Mouse (Mus musculus): ENCODE measurements around the gene Rc3h1. TPM values are rescaled to one million over a fixed set of nuclear protein-coding genes. Genes with fewer than 3 reads are reported as not detected.
"Not testable (repeated sequence)": the region's sequence is repeated elsewhere in the genome, so short reads cannot be mapped to it uniquely, and the experiment has no call there.

The Rc3h1 gene
- total RNA-seq, 2 experiments from 2014 or later = 34.1 to 35.0 TPM

DNA sequence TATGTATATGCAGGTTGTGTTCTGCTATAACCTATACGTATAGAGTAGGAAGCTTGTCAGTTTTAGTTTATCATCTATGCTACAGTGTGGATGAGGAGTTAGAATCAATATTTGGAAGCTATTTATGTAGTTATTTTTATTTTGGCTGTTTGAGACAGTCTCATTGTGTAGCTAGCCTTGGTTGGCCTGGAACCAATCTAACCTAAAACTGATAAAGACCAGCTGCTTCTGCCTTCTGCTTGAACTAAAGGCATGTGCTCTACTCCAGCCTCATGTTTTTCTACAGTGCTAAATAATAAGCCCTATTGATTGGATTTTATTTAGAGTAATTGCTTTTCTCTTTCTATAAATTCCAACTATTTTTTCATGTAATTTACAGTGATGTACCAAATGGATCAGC is 61.0 kb downstream of the Rc3h1 start:
- no peak for DNase-seq

- no peak for DNase-seq
These were observed 62.4 kb downstream of the Rc3h1 start for GRCm38 (mm10) chr1:160968643-160969042.

DNA sequence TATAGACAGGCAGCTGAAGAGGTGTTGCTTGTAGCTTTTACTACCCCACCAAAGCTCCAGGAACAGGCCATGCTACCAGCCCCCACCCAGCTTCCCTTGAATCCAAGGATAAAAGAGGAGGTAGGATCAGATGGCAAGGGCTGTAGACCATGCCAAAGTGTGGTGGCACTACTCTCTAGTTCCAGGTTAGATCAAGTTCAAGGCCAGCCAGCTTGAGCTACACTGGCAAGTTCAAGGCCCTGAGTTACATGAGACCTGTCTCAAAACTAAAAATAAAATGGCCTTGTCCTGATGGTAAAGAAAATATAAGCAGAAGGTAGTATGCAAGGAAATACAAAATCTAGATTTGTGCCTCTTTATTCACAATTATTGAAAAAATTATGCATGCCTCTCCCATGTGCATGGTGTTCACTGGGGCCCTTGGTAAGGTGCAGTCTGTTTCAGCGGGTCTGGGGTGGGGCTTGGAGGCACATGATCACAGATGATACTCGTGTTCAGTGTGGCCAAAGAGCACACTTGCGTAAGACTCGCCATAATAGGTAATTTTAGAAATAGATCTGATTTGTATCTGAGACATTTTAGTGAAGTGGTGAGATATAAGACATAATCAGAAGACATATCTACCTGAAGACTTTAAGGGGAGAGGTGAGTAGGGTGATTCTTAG is 72.0 kb downstream of the Rc3h1 start, which contains the start of gene Serpinc1:
Serpinc1 (plus strand) TSS at position 515 of the 665 bp plus-strand sequence.
- DNase-seq = no peak

DNA sequence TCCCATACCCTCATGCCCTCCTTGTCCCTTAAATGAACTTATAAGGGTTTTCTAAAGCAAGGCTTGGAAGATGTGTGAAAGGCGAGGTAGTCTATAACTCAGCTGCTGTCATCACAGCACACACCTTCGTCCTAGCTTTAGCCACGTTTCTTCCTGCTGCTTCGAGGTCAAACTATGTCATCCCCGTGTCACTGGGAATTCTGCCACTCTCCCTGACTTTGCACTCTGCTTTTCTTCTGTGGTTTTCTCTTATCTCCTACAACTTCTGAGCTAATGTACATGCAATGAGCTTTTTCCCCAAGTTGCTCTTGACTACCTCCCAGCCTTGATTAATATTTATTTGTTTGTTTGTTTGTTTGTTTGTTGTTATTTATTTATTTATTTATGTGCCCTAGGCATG is 73.8 kb downstream of the Rc3h1 start:
- DNase-seq = no peak

DNA sequence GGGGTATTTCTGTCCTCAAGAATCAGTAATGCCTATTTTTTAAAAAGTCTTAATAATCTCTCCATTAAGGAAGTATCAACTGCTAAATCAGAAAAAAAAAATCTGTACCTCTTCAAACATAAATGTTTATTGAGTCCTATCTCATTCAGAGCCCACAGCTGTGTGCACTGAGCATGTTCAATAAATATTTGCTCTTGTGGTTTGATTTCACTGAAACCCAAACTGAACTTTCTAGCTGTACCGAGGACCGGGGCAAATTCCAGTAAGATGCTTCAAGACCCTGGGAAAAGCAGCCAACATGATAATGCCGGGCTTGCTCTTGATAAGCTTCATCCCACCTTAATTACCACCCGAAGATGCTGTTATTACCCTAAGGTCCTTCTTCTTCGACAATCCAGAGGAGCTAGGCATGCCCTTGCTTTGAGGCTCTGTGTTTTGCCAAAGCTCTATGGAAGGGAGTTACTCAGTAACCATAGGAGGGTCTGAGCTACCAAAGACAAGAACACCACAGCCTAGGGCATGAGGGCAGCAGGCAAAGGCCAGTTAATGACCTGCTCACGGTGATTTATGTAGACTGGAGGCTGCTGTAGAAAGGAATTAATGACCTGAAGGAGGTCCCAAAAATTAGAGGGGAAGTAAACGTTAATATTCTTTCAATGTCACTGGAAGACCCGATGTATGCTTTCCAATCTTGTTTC is 74.5 kb downstream of the Rc3h1 start:
- DNase-seq = no peak

DNA sequence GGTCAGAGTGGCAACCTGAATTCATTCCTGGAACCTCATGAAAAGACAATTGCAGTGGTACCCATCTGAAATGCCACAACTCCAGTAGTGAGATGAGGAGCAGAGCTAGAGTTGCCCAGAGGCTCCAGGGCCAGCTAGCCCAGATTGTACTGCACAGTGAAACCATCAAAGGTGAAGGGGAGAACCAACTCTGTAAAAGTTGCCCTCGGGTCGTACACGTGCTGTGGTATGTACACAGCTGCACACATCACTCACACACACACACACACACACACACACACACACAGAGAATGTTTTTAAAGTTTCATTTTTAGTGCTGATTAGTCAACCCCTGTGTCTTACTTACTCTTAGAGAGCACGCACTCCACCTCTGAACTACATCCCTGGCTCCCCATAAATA is 75.1 kb downstream of the Rc3h1 start:
- no peak for DNase-seq

DNA sequence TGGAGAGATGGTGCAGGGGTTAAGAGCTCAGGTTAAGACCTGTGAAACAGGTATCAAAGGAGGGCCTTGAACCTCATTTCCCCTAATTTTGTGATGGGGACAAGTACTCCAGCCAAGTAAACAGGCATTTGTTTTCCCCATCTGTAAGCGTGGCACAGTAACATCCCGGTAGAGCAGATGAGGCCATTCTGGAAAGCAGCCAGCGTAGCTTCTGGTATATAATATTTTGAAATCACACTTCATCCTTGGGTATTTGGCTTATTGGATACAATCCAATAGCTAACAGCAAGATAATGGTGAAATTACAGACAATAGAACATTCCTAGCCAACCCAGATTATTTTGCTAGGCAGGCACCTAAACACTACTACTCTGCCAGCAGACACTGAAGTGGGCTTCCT is 76.7 kb downstream of the Rc3h1 start:
- no peak for DNase-seq

DNA sequence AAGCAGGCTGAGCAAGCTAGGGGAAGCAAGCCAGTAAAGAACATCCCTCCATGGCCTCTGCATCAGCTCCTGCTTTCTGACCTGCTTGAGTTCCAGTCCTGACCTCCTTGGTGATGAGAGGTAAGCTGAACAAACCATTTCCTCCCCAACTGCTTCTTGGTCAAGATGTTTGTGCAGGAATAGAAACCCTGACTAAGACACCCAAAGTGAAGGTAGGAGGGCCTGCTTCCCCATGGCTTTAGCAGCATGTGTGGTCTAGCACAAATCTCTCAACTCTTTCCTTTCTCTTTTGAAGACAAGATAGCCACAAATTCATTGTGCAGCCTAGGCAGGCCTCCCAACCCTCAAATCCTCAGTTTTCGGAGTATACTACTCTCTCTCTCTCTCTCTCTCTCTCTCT is 78.5 kb downstream of the Rc3h1 start:
- not testable (repeated sequence) for DNase-seq

- DNase-seq = no peak
These were observed 79.3 kb downstream of the Rc3h1 start for GRCm38 (mm10) chr1:160985477-160985876.

- no peak for DNase-seq
These were observed 80.8 kb downstream of the Rc3h1 start for GRCm38 (mm10) chr1:160986881-160987635.

GRCm38 (mm10) chr1:160989395-160989794 is 83.2 kb downstream of the Rc3h1 start:
- DNase-seq = no peak

GRCm38 (mm10) chr1:160993851-160994250 is 87.6 kb downstream of the Rc3h1 start:
- no peak for DNase-seq

DNA sequence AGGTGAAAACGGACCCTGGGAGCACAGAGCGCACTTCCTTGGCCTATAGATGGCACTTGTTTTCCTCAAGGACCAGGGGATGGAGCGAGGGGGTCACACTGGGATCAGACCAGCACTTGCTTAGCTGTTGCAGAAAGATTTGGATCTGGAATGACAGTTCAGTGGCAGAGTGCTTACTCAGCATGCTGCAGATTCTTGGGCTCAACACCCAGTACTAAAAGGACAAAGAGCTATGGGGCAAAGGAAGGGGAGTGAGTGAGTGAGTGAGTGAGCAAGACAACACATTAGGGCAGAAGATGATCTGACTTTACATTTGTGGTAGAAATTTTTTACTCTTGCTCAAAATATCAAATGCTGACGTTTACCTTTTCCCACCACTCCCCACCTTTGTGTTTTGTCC is 98.7 kb downstream of the Rc3h1 start:
- no peak for DNase-seq

DNA sequence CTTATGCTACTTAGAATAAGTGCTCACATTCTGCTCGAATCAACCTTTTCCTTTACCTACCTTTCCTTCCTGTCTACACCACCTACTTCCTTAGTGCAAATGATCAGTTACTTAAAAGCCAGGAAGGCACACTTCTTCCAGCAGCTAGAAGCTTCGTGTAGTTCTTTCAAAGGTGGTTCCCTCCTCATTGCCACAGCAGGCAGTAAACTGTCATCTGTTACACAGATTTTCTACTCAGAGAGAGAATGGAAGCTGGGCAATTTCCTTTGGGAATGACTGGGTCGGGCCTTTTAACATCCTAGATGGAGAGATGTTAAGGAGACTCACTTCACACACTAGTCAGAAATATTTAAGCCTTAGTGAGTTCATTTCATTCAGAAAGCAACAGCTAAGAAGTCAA is 99.3 kb downstream of the Rc3h1 start:
- no peak for DNase-seq

GRCm38 (mm10) chr1:161006471-161006870 is 100.3 kb downstream of the Rc3h1 start:
- DNase-seq = no peak

DNA sequence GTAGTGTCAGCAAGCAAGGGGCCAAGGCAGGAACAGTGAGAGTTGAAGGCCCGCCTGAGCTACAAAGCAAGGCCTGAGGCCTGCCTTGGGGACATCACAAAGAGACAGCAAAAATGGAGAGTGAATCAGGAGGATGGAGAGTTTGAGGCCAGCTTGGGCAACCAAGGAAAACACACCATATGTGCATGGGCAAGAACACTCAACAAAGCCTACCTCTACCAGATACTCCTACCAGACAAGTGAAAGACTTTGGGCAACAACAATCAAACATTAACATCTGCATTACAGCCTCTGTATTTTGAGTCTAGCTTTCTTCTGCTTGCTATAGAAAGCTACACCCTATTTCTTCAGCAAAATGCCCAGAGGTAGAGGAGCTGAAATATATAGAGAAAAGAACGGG is 101.8 kb downstream of the Rc3h1 start:
- no peak for DNase-seq

DNA sequence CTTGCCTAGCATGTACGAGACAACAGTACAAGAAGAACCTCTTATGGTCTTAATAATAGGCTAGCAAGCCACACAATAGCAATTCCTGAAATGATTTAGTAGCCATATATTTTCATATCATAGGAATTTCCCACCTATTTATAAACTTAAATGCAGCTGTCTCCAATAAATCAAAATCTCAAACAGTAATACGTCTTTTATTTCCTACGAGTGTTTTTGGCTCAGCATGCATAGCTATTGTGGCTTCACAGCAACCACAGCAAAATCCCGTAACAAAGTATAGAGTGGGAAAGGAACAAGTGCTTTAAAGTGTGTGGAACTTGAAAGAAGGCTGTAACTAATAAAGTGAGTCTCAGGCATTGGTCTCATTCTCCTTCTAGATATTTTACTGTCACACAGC is 104.2 kb downstream of the Rc3h1 start:
- no peak for DNase-seq

- no peak for DNase-seq
These were observed 110.2 kb downstream of the Rc3h1 start for GRCm38 (mm10) chr1:161016378-161016777.

- DNase-seq = no peak
These were observed 113.8 kb downstream of the Rc3h1 start for GRCm38 (mm10) chr1:161020051-161020450.
